In the genomic region with DNA sequence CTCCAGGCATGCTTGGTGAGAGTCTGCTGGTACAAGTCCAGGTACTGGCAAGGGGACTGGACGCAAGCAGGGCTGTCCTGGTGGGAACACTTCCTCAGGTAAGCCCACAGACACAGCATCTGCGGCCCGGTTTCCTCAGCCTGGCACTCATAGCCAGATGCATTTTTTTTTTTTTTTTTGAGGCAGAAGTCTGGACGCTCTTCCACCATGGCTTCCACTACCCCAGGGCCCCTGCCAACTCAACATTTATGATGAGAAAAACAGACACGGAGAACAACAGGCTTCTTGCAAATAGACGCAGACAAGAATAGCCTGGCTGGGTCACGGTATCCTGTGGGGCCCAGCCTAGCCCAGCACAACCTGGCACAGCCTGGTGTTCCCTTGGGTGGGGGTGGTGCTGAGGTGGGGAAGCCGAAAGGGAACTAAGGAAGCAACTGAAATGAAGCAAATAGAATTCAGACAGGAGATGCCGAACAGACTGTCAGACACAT, we compare ENCODE assay signal across 7 mouse cellular contexts. TPM values are rescaled to one million over a fixed set of nuclear protein-coding genes. Genes with fewer than 3 reads are reported as not detected.
A peak's percentile ranks its signal among the peaks of the same experiment; 100 is the strongest.
DNase-seq lines count a peak whose midpoint lies in the region; ATAC-seq and TF ChIP-seq lines count a peak whose summit lies in the region.

No protein-coding gene starts in this region.

- no peaks in the 10 kb centered on the region for H3K9me3 ChIP-seq in intestine, embryonic 14.5 days (ENCODE audit: control insufficient read depth, low read length)
- no peaks in the 10 kb centered on the region; the same call in 1 of the 2 replicates for H3K9me3 ChIP-seq in stomach, embryonic 14.5 days (ENCODE audit: control insufficient read depth, low read depth, low read length)

- H3K9ac ChIP-seq in intestine, embryonic 14.5 days (ENCODE audit: low read length), result no peak overlapping the region
- H3K9ac ChIP-seq in stomach, embryonic 14.5 days (replicated peaks; ENCODE audit: low read depth, low read length), result no peak overlapping the region

- no peak overlapping the region for H3K4me2 ChIP-seq in intestine, embryonic 14.5 days (ENCODE audit: low read length)
- no peak overlapping the region for H3K4me2 ChIP-seq in stomach, embryonic 14.5 days (replicated peaks; ENCODE audit: low read depth, low read length)

- no peaks in the 10 kb centered on the region for H3K27me3 ChIP-seq in intestine, embryonic 14.5 days (replicated peaks; ENCODE audit: control insufficient read depth, insufficient read depth, low read length)
- H3K27me3 ChIP-seq in stomach, embryonic 14.5 days (ENCODE audit: control insufficient read depth, insufficient read depth, low read length), result no peaks in the 10 kb centered on the region

- H3K36me3 ChIP-seq in intestine, embryonic 14.5 days (ENCODE audit: control insufficient read depth, insufficient read depth, low read length), result no peaks in the 10 kb centered on the region
- H3K36me3 ChIP-seq in stomach, embryonic 14.5 days (ENCODE audit: control insufficient read depth, insufficient read depth, low read length), result no peaks in the 10 kb centered on the region

- WGBS in intestine, embryonic 14.5 days, result 57% methylated on average over 9 of the region's 9 CpGs
- 62% methylated on average over 9 of the region's 9 CpGs for WGBS in stomach, embryonic 14.5 days

- peaks cover 14% of the 10 kb centered on the region for H3K4me1 ChIP-seq in intestine, embryonic 14.5 days (replicated peaks; ENCODE audit: control insufficient read depth, insufficient read depth, low read length)
- H3K4me1 ChIP-seq in stomach, embryonic 14.5 days (ENCODE audit: control insufficient read depth, insufficient read depth, low read length), result peaks cover 11% of the 10 kb centered on the region

- ATAC-seq in intestine, embryonic 14.5 days (replicated peaks; ENCODE audit: low FRiP score, low TSS enrichment, low read depth), result no peak
- ATAC-seq in stomach, embryonic 14.5 days (ENCODE audit: insufficient number of reproducible peaks, insufficient read depth, low FRiP score, low read depth), result no peak
- ATAC-seq in activated CD4-positive, CD25-positive, alpha-beta regulatory T cell, adult 4 months, result no peak

- H3K27ac ChIP-seq in intestine, embryonic 14.5 days (ENCODE audit: low read depth), result peak overlapping the region; percentile 35; the same call in 1 of the 2 replicates
- H3K27ac ChIP-seq in stomach, embryonic 14.5 days (ENCODE audit: low read length), result peak overlapping the region; percentile 55

- no peak for TF ChIP-seq POLR2A in brain, embryonic 14.5 days (IDR thresholded peaks at IDR 0.05; ENCODE audit: borderline replicate concordance, extremely low read depth, insufficient read depth, insufficient read length, poor library complexity, severe bottlenecking)

- H3K4me3 ChIP-seq in intestine, embryonic 14.5 days (ENCODE audit: low read depth, low read length), result no peak overlapping the region
- no peak overlapping the region for H3K4me3 ChIP-seq in stomach, embryonic 14.5 days (ENCODE audit: low read depth, low read length)

- TF ChIP-seq CTCF in brain, embryonic 14.5 days (IDR thresholded peaks at IDR 0.05; ENCODE audit: borderline replicate concordance, extremely low read depth, insufficient read depth, insufficient read length), result no peak

- peak; percentile 67 for DNase-seq in MN1 (ENCODE audit: low spot score)
- peak; percentile 50 for DNase-seq in brain, embryonic 14.5 days (ENCODE audit: low read depth)
- DNase-seq in gastrocnemius, postnatal 10 days, result peak; percentile 42
- DNase-seq in intestine, embryonic 14.5 days (ENCODE audit: low spot score), result no peak
- no peak for DNase-seq in frontal cortex, postnatal 25 days (ENCODE audit: low spot score in 2 of 2)

RNA-seq across cellular contexts. Expression of a gene that starts 43.5 kb away (rescaled TPM):
- 6.3 and 6.6 TPM in 2 replicates for polyA plus RNA-seq in brain, embryonic 14.5 days (2012; rRNA removed)
- 10 to 100 TPM in 1 of 2 experiments, 1 to 10 TPM in 1; 9.8 to 11.6 TPM for total RNA-seq in gastrocnemius, postnatal 10 days (2021)
- polyA plus RNA-seq in intestine, embryonic 14.5 days (2014; fragmentation: Nextera tagmentation; extraction: Ambion mirVana), result 5.3 and 5.9 TPM in 2 replicates
- 6.6 and 7.5 TPM in 2 replicates for polyA plus RNA-seq in stomach, embryonic 14.5 days (2014; fragmentation: Nextera tagmentation; extraction: Ambion mirVana)
- polyA plus RNA-seq in activated CD4-positive, CD25-positive, alpha-beta regulatory T cell, adult 4 months (2017; shearing (Covaris generic)), result 1 to 10 TPM; 5.0 to 8.5 TPM

Comparison
In these comparisons a context has a peak if more than half of its experiments do, and no peak if none do; other contexts are left out.
1. DNase-seq: peak in MN1 (single experiment), brain, embryonic 14.5 days (single experiment) and gastrocnemius, postnatal 10 days (single experiment); none in intestine, embryonic 14.5 days (single experiment) and frontal cortex, postnatal 25 days (0 of 2).